Mouse (Mus musculus): ENCODE results near the gene Pard3b. TPM values are rescaled to one million over a fixed set of nuclear protein-coding genes. Genes with fewer than 3 reads are reported as not detected.

Gene Pard3b
- polyA plus RNA-seq, 1 experiment = 0.69 TPM

GRCm38 (mm10) chr1:62618109-62618665 is 979.6 kb downstream of the Pard3b start:
- TF ChIP-seq POLR2A (IDR thresholded peaks at IDR 0.05; ENCODE audit: low read depth, low read length) = no peak
- TF ChIP-seq CTCF (IDR thresholded peaks at IDR 0.05; ENCODE audit: extremely low read depth, insufficient read depth, insufficient read length, insufficient replicate concordance) = no peak
- no peaks in the 10 kb centered on the region for H3K27me3 ChIP-seq (ENCODE audit: control insufficient read depth, insufficient read depth, low read length)
- H3K27ac ChIP-seq (ENCODE audit: insufficient read depth, low read length) = no peak overlapping the region
- WGBS = 86% methylated on average over 3 of the region's 3 CpGs
- H3K4me1 ChIP-seq (ENCODE audit: control insufficient read depth, insufficient read depth, insufficient read length) = no peaks in the 10 kb centered on the region
- H3K4me3 ChIP-seq (ENCODE audit: extremely low read depth, insufficient read depth, insufficient read length) = no peak overlapping the region
- H3K36me3 ChIP-seq (ENCODE audit: control insufficient read depth, insufficient read depth, low read length) = no peaks in the 10 kb centered on the region
- no peak for DNase-seq (ENCODE audit: low read depth in 1 of 2, low spot score in 2 of 2)

- Histone ChIP-seq H3K27me3 (ENCODE audit: control insufficient read depth, insufficient read depth, low read length) (no peaks in the 10 kb centered on the region), H3K36me3 (ENCODE audit: control insufficient read depth, insufficient read depth, low read length) (no peaks in the 10 kb centered on the region), H3K4me3 (ENCODE audit: extremely low read depth, insufficient read depth, insufficient read length) (no peak overlapping the region), H3K27ac (ENCODE audit: insufficient read depth, low read length) (no peak overlapping the region), H3K4me1 (ENCODE audit: control insufficient read depth, insufficient read depth, insufficient read length) (no peaks in the 10 kb centered on the region)
- TF ChIP-seq CTCF (IDR thresholded peaks at IDR 0.05; ENCODE audit: extremely low read depth, insufficient read depth, insufficient read length, insufficient replicate concordance) = no peak
- no peak for TF ChIP-seq POLR2A (IDR thresholded peaks at IDR 0.05; ENCODE audit: low read depth, low read length)
- WGBS = 90% methylated on average over 5 of the region's 5 CpGs
- no peak for DNase-seq (ENCODE audit: low read depth in 1 of 2, low spot score in 2 of 2)
Observed at GRCm38 (mm10) chr1:62619456-62619855, 980.8 kb downstream of the Pard3b start.

GRCm38 (mm10) chr1:62622447-62622846 is 983.8 kb downstream of the Pard3b start:
- H3K4me3 ChIP-seq (ENCODE audit: extremely low read depth, insufficient read depth, insufficient read length) = no peak overlapping the region
- no peak for TF ChIP-seq CTCF (IDR thresholded peaks at IDR 0.05; ENCODE audit: extremely low read depth, insufficient read depth, insufficient read length, insufficient replicate concordance)
- TF ChIP-seq POLR2A (IDR thresholded peaks at IDR 0.05; ENCODE audit: low read depth, low read length) = no peak
- H3K27ac ChIP-seq (ENCODE audit: insufficient read depth, low read length) = no peak overlapping the region
- no peaks in the 10 kb centered on the region for H3K36me3 ChIP-seq (ENCODE audit: control insufficient read depth, insufficient read depth, low read length)
- no peaks in the 10 kb centered on the region for H3K27me3 ChIP-seq (ENCODE audit: control insufficient read depth, insufficient read depth, low read length)
- 80% methylated on average over 1 of the region's 1 CpGs for WGBS
- H3K4me1 ChIP-seq (ENCODE audit: control insufficient read depth, insufficient read depth, insufficient read length) = no peaks in the 10 kb centered on the region
- no peak for DNase-seq (ENCODE audit: low read depth in 1 of 2, low spot score in 2 of 2)

GRCm38 (mm10) chr1:62624166-62624565 is 985.5 kb downstream of the Pard3b start:
- WGBS = 93% methylated on average over 2 of the region's 2 CpGs
- H3K27me3 ChIP-seq (ENCODE audit: control insufficient read depth, insufficient read depth, low read length) = no peaks in the 10 kb centered on the region
- no peak for DNase-seq (ENCODE audit: low read depth in 1 of 2, low spot score in 2 of 2)
- no peak overlapping the region for H3K27ac ChIP-seq (ENCODE audit: insufficient read depth, low read length)
- H3K4me1 ChIP-seq (ENCODE audit: control insufficient read depth, insufficient read depth, insufficient read length) = no peaks in the 10 kb centered on the region
- H3K4me3 ChIP-seq (ENCODE audit: extremely low read depth, insufficient read depth, insufficient read length) = no peak overlapping the region
- TF ChIP-seq POLR2A (IDR thresholded peaks at IDR 0.05; ENCODE audit: low read depth, low read length) (no peak), CTCF (IDR thresholded peaks at IDR 0.05; ENCODE audit: extremely low read depth, insufficient read depth, insufficient read length, insufficient replicate concordance) (no peak)
- H3K36me3 ChIP-seq (ENCODE audit: control insufficient read depth, insufficient read depth, low read length) = no peaks in the 10 kb centered on the region

- H3K27me3 ChIP-seq (ENCODE audit: control insufficient read depth, insufficient read depth, low read length) = no peaks in the 10 kb centered on the region
- 88% methylated on average over 6 of the region's 6 CpGs for WGBS
- H3K27ac ChIP-seq (ENCODE audit: insufficient read depth, low read length) = no peak overlapping the region
- H3K4me1 ChIP-seq (ENCODE audit: control insufficient read depth, insufficient read depth, insufficient read length) = no peaks in the 10 kb centered on the region
- no peak overlapping the region for H3K4me3 ChIP-seq (ENCODE audit: extremely low read depth, insufficient read depth, insufficient read length)
- no peak for DNase-seq (ENCODE audit: low read depth in 1 of 2, low spot score in 2 of 2)
- no peaks in the 10 kb centered on the region for H3K36me3 ChIP-seq (ENCODE audit: control insufficient read depth, insufficient read depth, low read length)
- no peak for TF ChIP-seq POLR2A (IDR thresholded peaks at IDR 0.05; ENCODE audit: low read depth, low read length)
- no peak for TF ChIP-seq CTCF (IDR thresholded peaks at IDR 0.05; ENCODE audit: extremely low read depth, insufficient read depth, insufficient read length, insufficient replicate concordance)
Observed at GRCm38 (mm10) chr1:62624836-62625235, 986.2 kb downstream of the Pard3b start.

- Histone ChIP-seq H3K27me3 (ENCODE audit: control insufficient read depth, insufficient read depth, low read length) (no peaks in the 10 kb centered on the region), H3K4me1 (ENCODE audit: control insufficient read depth, insufficient read depth, insufficient read length) (no peaks in the 10 kb centered on the region), H3K27ac (ENCODE audit: insufficient read depth, low read length) (no peak overlapping the region), H3K4me3 (ENCODE audit: extremely low read depth, insufficient read depth, insufficient read length) (no peak overlapping the region), H3K36me3 (ENCODE audit: control insufficient read depth, insufficient read depth, low read length) (no peaks in the 10 kb centered on the region)
- TF ChIP-seq CTCF (IDR thresholded peaks at IDR 0.05; ENCODE audit: extremely low read depth, insufficient read depth, insufficient read length, insufficient replicate concordance) = no peak
- TF ChIP-seq POLR2A (IDR thresholded peaks at IDR 0.05; ENCODE audit: low read depth, low read length) = no peak
- WGBS = 92% methylated on average over 4 of the region's 4 CpGs
- no peak for DNase-seq (ENCODE audit: low read depth in 1 of 2, low spot score in 2 of 2)
Observed at GRCm38 (mm10) chr1:62625332-62625731, 986.7 kb downstream of the Pard3b start.

GRCm38 (mm10) chr1:62625819-62626505 is 987.3 kb downstream of the Pard3b start:
- WGBS = 90% methylated on average over 10 of the region's 10 CpGs
- TF ChIP-seq POLR2A (IDR thresholded peaks at IDR 0.05; ENCODE audit: low read depth, low read length) (no peak), CTCF (IDR thresholded peaks at IDR 0.05; ENCODE audit: extremely low read depth, insufficient read depth, insufficient read length, insufficient replicate concordance) (no peak)
- Histone ChIP-seq H3K27me3 (ENCODE audit: control insufficient read depth, insufficient read depth, low read length) (no peaks in the 10 kb centered on the region), H3K4me3 (ENCODE audit: extremely low read depth, insufficient read depth, insufficient read length) (no peak overlapping the region), H3K36me3 (ENCODE audit: control insufficient read depth, insufficient read depth, low read length) (no peaks in the 10 kb centered on the region), H3K4me1 (ENCODE audit: control insufficient read depth, insufficient read depth, insufficient read length) (no peaks in the 10 kb centered on the region), H3K27ac (ENCODE audit: insufficient read depth, low read length) (no peak overlapping the region)
- no peak for DNase-seq (ENCODE audit: low read depth in 1 of 2, low spot score in 2 of 2)

All from spleen, adult 2 months (tissue).